Mouse (Mus musculus) thymus, adult 2 months (tissue): ENCODE measurements around the gene Hist1h2ak. TPM values are rescaled to one million over a fixed set of nuclear protein-coding genes. Genes with fewer than 3 reads are reported as not detected.
"Not testable (repeated sequence)": the region's sequence is repeated elsewhere in the genome, so short reads cannot be mapped to it uniquely, and the experiment has no call there.

Experiments used
- DNase-seq: peaks from one replicate; pipeline ENCODE4 v3.0.0; 2021
- H3K27ac ChIP-seq: fragments of 200-500 bp; 2 replicates; pipeline ENCODE4 v1.5.1; 2012; ENCODE audit warnings: low read length, control low read depth; ENCODE audit not compliant: control insufficient read depth, insufficient read depth
- H3K27me3 ChIP-seq: fragments of 200-500 bp; 2 replicates; pipeline ENCODE4 v1.6.1; 2012; ENCODE audit warnings: mild to moderate bottlenecking, low read length, moderate library complexity, mixed read lengths; ENCODE audit not compliant: control insufficient read depth, insufficient read depth
- H3K36me3 ChIP-seq: fragments of 200-500 bp; 2 replicates; pipeline ENCODE4 v1.6.1; 2012; ENCODE audit warnings: mild to moderate bottlenecking, low read length, moderate library complexity; ENCODE audit not compliant: control insufficient read depth, insufficient read depth
- H3K4me1 ChIP-seq: fragments of 200-500 bp; replicated peaks from 2 replicates; pipeline ENCODE4 v1.6.1; 2012; ENCODE audit warnings: low read length; ENCODE audit not compliant: control insufficient read depth, insufficient read depth
- H3K4me3 ChIP-seq: fragments of 200-500 bp; 2 replicates; pipeline ENCODE4 v1.5.1; 2012; ENCODE audit warnings: mild to moderate bottlenecking, low read length, control low read depth, moderate library complexity; ENCODE audit not compliant: control insufficient read depth, insufficient read depth
- CTCF ChIP-seq: fragments of 200-500 bp; IDR thresholded peaks from 2 replicates; pipeline ENCODE4 v1.5.1; 2012; ENCODE audit warnings: mild to moderate bottlenecking, control low read depth, low read length, moderate library complexity, borderline replicate concordance; ENCODE audit not compliant: control insufficient read depth, poor library complexity, insufficient read depth; ENCODE audit errors: extremely low read depth
- POLR2A ChIP-seq: fragments of 200-500 bp; IDR thresholded peaks from 2 replicates; pipeline ENCODE4 v1.6.1; 2012; ENCODE audit warnings: mild to moderate bottlenecking, low read length, control low read depth, moderate library complexity; ENCODE audit not compliant: control insufficient read depth, poor library complexity, insufficient read depth; ENCODE audit errors: extremely low read depth
- WGBS: fragments of 180-500 bp; shearing (Covaris S2); methylation state at CpG from one replicate; pipeline ENCODE4 v1.1.7; 2018; 5-methylcytosine and 5-hydroxymethylcytosine counted together
- polyA plus RNA-seq: library from polyadenylated mRNA; depleted of rRNA; stranded (reverse); fragments of >200 nt; gene quantifications from 2 replicates; pipeline ENCODE4 v1.2.3, GENCODE M21; 2012

The Hist1h2ak gene
- polyA plus RNA-seq, 1 experiment: 302 TPM

DNA sequence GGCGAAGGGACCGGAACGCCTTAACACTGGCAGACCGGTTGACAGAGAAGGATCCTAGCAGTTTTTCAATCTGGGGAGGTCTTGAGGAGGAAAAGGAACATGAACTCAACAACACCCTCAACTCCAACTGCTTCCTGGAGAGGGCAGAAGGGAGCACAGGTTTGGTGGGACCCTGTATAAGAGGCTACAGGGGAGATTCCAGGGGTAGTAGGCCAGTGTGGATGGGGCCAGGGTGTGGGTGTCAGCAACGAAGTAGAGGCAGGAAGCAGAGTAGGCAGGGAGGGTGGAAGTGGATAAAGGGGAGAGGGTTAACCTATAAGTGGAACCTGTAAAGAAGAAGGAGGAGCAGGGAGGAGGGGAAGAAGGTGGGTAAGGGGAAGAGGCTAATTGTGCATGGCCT is 20.2 kb downstream of the Hist1h2ak start:
- Histone ChIP-seq H3K27ac (no peak overlapping the region), H3K36me3 (no peaks in the 10 kb centered on the region), H3K4me1 (peaks cover 6% of the 10 kb centered on the region; the same call in 1 of the 2 replicates), H3K4me3 (no peak overlapping the region), H3K27me3 (no peaks in the 10 kb centered on the region)
- WGBS: 84% methylated on average over 5 of the region's 5 CpGs
- peak; percentile 32 for DNase-seq
- TF ChIP-seq POLR2A (no peak), CTCF (no peak)

DNA sequence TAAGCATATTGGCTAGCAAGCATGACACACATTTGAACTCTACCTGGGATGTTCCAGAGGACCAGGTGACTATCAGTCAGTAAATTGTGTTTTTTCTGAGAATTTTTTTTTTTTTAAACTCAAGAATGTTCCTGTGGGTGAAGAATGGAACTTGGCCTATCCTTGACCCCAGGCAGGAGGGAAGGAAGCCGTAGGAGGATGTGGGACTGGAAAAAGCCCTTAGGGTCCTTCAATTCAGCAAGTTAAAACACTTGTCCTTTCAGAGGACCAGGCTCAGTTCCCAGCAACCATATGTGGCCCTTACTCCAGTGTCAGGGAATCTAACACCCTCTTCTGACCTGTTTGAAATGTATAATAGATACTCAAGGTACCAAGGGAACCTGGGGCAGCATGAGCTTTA is 24.1 kb downstream of the Hist1h2ak start:
- Histone ChIP-seq H3K27ac (no peak overlapping the region), H3K27me3 (no peaks in the 10 kb centered on the region), H3K4me3 (no peak overlapping the region), H3K4me1 (peaks cover 6% of the 10 kb centered on the region; the same call in 1 of the 2 replicates), H3K36me3 (no peaks in the 10 kb centered on the region)
- no peak for TF ChIP-seq CTCF
- TF ChIP-seq POLR2A: no peak
- DNase-seq: no peak
- 76% methylated on average over 1 of the region's 1 CpGs for WGBS

DNA sequence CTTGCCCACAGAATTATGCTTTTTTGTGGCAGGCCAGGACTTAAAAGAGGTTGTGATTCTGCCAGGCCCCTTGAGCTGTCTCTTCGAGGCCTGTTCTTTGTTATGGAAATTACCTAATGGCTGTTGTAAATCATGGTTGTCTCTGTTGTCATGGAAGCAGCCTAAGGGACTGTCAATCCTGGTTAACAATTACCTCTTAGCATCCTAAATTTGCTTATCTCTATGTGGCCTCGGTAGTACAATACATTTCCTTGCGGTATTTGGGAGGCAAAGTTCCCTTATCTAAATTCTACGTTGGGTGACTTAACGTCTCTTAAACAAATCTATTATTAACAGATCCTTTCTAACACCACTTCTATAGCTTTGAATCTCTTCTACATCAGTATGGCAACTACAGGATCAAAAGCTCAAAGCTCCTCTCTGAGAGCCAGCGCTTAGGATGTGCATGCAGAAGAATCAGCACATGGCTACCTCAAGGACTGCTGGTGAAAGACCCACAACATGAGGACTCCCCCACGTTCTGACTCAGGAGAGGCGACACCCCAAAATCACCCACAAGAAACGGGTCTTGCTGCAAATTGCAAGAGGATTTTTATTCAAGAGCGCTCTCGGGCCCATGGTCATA is 25.6 kb downstream of the Hist1h2ak start:
- Histone ChIP-seq H3K4me3 (no peak overlapping the region), H3K36me3 (no peaks in the 10 kb centered on the region), H3K4me1 (no peaks in the 10 kb centered on the region), H3K27ac (no peak overlapping the region), H3K27me3 (no peaks in the 10 kb centered on the region)
- 89% methylated on average over 11 of the region's 11 CpGs for WGBS
- no peak for DNase-seq
- TF ChIP-seq POLR2A: no peak
- no peak for TF ChIP-seq CTCF

DNA sequence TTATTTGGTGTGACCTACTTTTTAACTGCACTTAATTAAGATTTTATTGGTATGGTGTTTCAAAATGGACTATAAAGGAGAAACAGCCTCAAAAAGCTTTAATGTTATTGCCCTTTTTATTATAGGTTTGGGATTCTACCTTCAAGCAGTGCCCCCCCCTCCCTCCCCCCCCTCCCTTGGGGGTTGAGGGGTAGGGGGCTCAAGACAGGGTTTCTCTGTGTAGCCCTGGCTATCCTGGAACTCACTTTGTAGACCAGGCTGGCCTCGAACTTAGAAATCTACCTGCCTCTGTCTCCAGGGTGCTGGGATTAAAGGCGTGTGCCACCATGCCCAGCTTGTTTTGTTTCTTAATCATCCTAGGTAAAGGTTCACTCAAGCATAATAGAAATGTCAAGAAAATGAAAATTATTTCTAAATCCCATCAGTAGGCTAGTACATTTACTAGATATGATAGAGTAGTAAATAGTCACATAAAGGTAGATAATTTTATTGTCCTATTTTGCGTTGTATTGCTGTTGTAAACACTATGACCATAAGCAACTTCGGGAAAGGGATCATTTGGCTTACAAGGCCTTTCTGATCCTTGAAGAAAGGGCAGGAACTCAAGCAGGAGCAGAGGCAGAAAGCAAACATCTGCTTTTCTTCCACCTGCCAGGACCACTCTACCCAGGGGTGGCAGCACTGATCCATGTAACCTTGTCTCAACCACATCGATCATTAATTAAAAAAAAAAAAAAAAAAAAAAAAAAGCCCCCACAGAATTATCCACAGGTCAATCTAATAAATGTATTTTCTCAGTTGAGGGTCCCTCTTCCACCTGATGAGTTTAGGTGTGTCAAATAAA is 30.4 kb downstream of the Hist1h2ak start:
- peak; percentile 46 for DNase-seq
- H3K4me1 ChIP-seq: peaks cover 5% of the 10 kb centered on the region
- no peaks in the 10 kb centered on the region for H3K27me3 ChIP-seq
- no peak overlapping the region for H3K4me3 ChIP-seq
- 51% methylated on average over 5 of the region's 5 CpGs for WGBS
- no peaks in the 10 kb centered on the region for H3K36me3 ChIP-seq
- TF ChIP-seq POLR2A: no peak
- TF ChIP-seq CTCF: no peak
- peak overlapping the region; percentile 45 for H3K27ac ChIP-seq

DNA sequence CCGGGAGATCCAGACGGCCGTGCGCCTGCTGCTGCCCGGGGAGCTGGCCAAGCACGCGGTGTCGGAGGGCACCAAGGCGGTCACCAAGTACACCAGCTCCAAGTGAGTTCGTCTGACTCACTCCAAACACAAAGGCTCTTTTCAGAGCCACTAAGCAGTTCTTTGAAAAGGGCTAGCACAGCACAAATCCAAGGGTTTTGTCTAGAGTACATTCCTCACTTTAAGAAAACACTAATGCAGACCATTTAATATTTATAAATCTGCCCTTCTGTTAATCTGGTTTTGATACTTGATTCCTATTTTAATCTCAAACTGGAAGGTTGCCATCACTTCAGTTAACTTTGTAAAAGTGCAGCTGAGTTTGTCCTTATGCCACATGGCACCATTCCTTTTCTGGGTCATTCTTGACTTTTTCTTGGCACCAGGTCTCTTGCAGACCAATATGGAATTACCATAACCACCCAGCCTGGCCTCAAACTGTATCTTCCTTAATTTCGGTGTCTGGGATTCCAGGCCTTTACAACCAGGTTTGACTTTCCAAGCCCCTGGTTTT is 31.2 kb downstream of the Hist1h2ak start:
- DNase-seq: no peak
- H3K4me3 ChIP-seq: peak overlapping the region; percentile 52

DNA sequence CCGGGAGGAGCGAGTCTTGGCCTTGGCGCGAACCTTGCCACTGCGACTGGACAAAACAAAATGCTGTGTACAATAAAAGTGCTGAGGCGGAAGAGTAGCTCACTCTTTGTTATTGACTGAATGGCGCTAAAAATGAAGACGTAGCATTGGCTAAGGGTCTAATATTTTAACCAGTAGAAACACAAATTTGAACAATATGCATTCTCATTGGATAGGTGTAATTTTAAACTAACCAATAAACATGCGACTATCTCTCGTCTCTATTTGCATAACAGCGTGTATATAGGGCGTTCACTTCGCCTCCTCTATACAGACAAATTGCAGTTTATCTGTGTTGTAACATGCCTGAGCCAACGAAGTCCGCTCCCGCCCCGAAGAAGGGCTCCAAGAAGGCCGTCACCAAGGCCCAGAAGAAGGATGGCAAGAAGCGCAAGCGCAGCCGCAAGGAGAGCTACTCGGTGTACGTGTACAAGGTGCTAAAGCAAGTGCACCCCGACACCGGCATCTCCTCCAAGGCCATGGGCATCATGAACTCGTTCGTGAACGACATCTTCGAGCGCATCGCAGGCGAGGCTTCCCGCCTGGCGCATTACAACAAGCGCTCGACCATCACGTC is 31.8 kb downstream of the Hist1h2ak start, which contains the start of gene Hist1h2bm:
Gene Hist1h2bm (plus strand): TSS at position 288 of the 616 bp plus-strand sequence.
- H3K27ac ChIP-seq: peak within 1 kb of the TSS; percentile 67

More for the DNA sequence above, 31.2 kb downstream of the Hist1h2ak start:
- peak; percentile 5; the same call in 1 of the 2 replicates for TF ChIP-seq POLR2A
- no peak for TF ChIP-seq CTCF
- 7% methylated on average over 11 of the region's 11 CpGs for WGBS
- Histone ChIP-seq H3K36me3 (no peaks in the 10 kb centered on the region), H3K4me1 (peaks cover 5% of the 10 kb centered on the region), H3K27ac (peak overlapping the region; percentile 63), H3K27me3 (no peaks in the 10 kb centered on the region)

DNA sequence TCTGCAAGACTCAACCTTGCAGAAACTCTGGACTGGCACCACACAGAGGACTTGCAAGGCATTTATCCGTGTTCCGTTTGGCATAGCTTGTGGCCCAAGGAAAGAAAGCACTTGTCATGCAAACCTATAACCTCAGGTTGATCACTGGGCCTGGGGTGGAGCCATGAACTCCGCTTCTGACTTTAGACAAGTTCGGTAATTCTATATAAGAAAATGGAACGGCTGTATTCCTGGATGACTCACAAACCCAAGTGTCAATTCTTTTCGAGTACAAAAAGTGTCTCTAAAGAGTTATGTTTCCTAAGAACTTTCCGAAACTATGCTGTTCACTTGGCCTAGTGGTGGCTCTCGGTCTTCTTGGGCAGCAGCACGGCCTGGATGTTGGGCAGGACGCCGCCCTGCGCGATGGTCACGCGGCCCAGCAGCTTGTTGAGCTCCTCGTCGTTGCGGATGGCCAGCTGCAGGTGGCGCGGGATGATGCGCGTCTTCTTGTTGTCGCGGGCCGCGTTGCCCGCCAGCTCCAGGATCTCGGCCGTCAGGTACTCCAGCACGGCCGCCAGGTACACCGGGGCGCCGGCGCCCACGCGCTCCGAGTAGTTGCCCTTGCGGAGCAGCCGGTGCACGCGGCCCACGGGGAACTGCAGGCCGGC is 32.4 kb downstream of the Hist1h2ak start:
- not testable (repeated sequence) for DNase-seq, H3K27me3 ChIP-seq, H3K36me3 ChIP-seq, H3K4me1 ChIP-seq
- H3K4me3 ChIP-seq: peak overlapping the region; percentile 48
- 2% methylated on average over 21 of the region's 44 CpGs for WGBS
- peak overlapping the region; percentile 67 for H3K27ac ChIP-seq

More for the DNA sequence above, 31.8 kb downstream of the Hist1h2ak start, which contains the start of gene Hist1h2bm:
- H3K27me3 ChIP-seq, H3K4me1 ChIP-seq, H3K36me3 ChIP-seq: not testable (repeated sequence)
- under 1% methylated on average over 37 of the region's 37 CpGs for WGBS
- peak; percentile 54; the same call in 1 of the 2 replicates for TF ChIP-seq POLR2A
- H3K4me3 ChIP-seq: peak within 1 kb of the TSS; percentile 52
- peak; percentile 67 for DNase-seq
